Mouse (Mus musculus): ENCODE results near the gene Klk1b8.

GRCm38 (mm10) chr7:43933440-43933839 lies 17.0 kb upstream of the Klk1b8 start, which contains the start of gene Klk15:
- no peak for TF ChIP-seq GATA1 (IDR thresholded peaks at IDR 0.05; ENCODE audit: borderline replicate concordance, low read length)
- no peak for TF ChIP-seq FLI1 (IDR thresholded peaks at IDR 0.05; ENCODE audit: low read length)
